Mouse (Mus musculus) intestine, embryonic 14.5 days (tissue): Measurements from ENCODE around the gene Poldip3. TPM values are rescaled to one million over a fixed set of nuclear protein-coding genes. Genes with fewer than 3 reads are reported as not detected.

ENCODE experiments used
- ATAC-seq: fragments of 200-750 bp; cut with Nextera tagmentation; replicated peaks from 2 replicates; pipeline ENCODE4 v1.8.0; 2017; ENCODE audit warnings: low read depth, moderate number of reproducible peaks, moderate TSS enrichment, moderate library complexity; ENCODE audit not compliant: low FRiP score, low TSS enrichment
- DNase-seq: peaks from one replicate; pipeline ENCODE4 v3.0.0-alpha.2; 2018; ENCODE audit warnings: low spot score
- H3K27ac ChIP-seq: fragments of 300-500 bp; sonication (generic); 2 replicates; pipeline ENCODE4 v1.5.1; 2014; ENCODE audit warnings: low read depth, mild to moderate bottlenecking, control low read depth
- H3K27me3 ChIP-seq: fragments of 300-500 bp; sonication (generic); replicated peaks from 2 replicates; pipeline ENCODE4 v1.6.1; 2014; ENCODE audit warnings: low read length, control low read depth; ENCODE audit not compliant: control insufficient read depth, insufficient read depth
- H3K36me3 ChIP-seq: fragments of 300-500 bp; sonication (generic); 2 replicates; pipeline ENCODE4 v1.6.1; 2014; ENCODE audit warnings: low read length, control low read depth; ENCODE audit not compliant: control insufficient read depth, insufficient read depth
- H3K4me1 ChIP-seq: fragments of 300-500 bp; sonication (generic); replicated peaks from 2 replicates; pipeline ENCODE4 v1.6.1; 2014; ENCODE audit warnings: low read length, control low read depth, mixed read lengths; ENCODE audit not compliant: control insufficient read depth, insufficient read depth
- H3K4me2 ChIP-seq: fragments of 300-500 bp; sonication (generic); 2 replicates; pipeline ENCODE4 v1.6.1; 2014; ENCODE audit warnings: low read length
- H3K4me3 ChIP-seq: fragments of 300-500 bp; sonication (generic); 2 replicates; pipeline ENCODE4 v1.5.1; 2014; ENCODE audit warnings: low read depth, low read length, control low read depth, mixed read lengths
- H3K9ac ChIP-seq: fragments of 300-500 bp; sonication (generic); 2 replicates; pipeline ENCODE4 v1.6.1; 2014; ENCODE audit warnings: mild to moderate bottlenecking, low read length
- H3K9me3 ChIP-seq: fragments of 300-500 bp; sonication (generic); 2 replicates; pipeline ENCODE4 v1.6.1; 2016; ENCODE audit warnings: low read length, control low read depth; ENCODE audit not compliant: control insufficient read depth
- WGBS: fragments of 180-500 bp; shearing (Covaris S2); extraction: QIAGEN DNeasy Blood & Tissue Kit; methylation state at CpG from one replicate; pipeline ENCODE4 v1.1.7; 2014; 5-methylcytosine and 5-hydroxymethylcytosine counted together
- polyA plus RNA-seq: library from polyadenylated mRNA; unstranded; fragments of >200 nt; fragmentation: Nextera tagmentation; extraction: Ambion mirVana; gene quantifications from 2 replicates; pipeline ENCODE4 v1.2.1, GENCODE M21; 2014

Poldip3 gene
- 145 and 150 TPM in 2 replicates for polyA plus RNA-seq

DNA sequence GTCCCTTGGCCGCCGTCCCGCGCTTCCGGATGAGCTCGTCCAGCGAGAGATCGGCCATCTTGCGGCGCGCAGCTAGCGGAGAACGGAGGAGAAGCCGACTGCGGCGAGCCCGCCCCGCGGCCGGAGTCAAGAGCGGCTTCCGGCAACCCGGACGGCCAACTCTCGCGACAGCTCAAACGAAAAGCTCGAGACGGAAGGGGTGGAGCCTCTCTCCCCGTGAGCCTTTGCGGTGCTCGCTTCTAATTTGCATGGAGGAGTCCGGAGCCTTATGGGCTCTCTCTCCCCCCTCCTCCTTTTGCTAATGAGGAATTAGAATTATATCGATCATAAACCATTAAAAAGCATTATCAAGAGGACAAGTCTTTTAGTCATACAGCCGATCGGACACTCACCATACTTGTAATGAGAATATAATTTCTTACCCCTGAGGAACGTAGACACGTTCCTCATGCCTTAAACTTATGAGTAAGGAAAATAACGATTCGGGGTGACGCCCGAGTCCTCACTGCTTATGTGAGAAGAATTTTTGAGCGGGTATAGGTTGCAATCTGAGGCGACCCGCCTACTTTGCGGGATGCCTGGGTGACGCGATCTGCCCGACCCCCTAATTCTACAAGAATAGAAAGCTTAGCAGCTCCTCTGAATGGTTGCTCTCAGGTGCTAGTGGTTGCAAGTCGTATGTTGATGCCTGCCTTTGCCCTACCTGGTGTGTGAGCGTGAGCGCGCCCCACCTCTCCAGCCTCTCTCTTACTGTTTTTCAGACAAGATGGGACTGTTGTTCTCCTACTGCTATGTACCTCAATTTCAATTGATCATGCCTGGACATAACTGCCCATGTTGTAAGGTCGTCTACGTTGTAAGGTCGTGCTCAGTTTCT, at the start of gene Poldip3:
Gene Poldip3 (minus strand): TSS at position 189 of the 877 bp plus-strand sequence.
- Histone ChIP-seq H3K36me3 (peaks cover 19% of the 10 kb centered on the region), H3K4me2 (peak within 1 kb of the TSS; percentile 90), H3K4me3 (peak within 1 kb of the TSS; percentile 83), H3K27ac (peak within 1 kb of the TSS; percentile 95), H3K9ac (peak within 1 kb of the TSS; percentile 95), H3K4me1 (peaks cover 8% of the 10 kb centered on the region), H3K9me3 (no peaks in the 10 kb centered on the region), H3K27me3 (no peaks in the 10 kb centered on the region)
- DNase-seq (peak; percentile 98), ATAC-seq (peak; percentile 94)
- WGBS, result under 1% methylated on average over 56 of the region's 56 CpGs

DNA sequence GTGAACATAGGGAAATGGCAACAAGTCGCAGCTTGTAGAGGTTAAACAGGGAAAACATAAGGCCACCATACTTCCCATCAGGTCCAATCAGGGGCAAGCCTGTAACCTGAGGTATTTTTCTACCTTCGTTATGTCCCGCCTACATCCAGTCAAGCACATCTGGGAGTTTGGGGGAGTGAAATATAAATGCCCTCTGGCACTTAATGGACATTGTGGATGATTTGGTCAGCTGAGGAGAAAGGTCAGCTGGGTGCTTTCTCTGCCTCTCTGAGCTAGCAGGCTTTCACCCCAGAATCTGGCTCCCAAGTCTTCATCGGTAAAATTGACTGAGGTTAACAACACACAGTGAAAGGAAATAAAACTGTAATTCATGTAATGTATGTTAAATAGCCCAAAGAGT, 44.2 kb upstream of the Poldip3 start:
- WGBS, result 96% methylated on average over 4 of the region's 4 CpGs
- ATAC-seq, result no peak
- Histone ChIP-seq H3K27me3 (no peaks in the 10 kb centered on the region), H3K4me1 (no peaks in the 10 kb centered on the region), H3K4me3 (no peak overlapping the region), H3K36me3 (no peaks in the 10 kb centered on the region), H3K9me3 (no peaks in the 10 kb centered on the region), H3K4me2 (no peak overlapping the region), H3K27ac (no peak overlapping the region), H3K9ac (no peak overlapping the region)
- no peak for DNase-seq

DNA sequence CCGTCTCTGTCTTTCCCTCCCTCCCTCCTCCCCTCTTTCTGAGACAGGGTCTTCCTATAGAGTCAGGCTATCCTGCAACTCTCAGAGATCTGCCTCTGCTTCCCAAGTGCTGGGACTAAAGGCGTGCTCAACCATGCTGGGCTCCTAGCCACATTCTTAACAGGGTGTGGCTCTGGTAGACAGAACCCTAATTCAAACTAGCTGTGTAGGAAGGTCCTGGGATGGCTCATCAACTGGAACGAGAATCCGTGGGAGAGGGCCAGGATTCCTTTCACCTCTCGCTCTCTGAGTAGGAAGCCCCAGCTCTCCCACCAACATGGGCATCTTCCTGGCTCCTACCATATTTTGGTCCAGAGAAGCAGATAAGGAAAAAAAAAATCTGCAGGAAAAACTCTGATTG, 33.2 kb upstream of the Poldip3 start:
- DNase-seq (no peak), ATAC-seq (no peak)
- WGBS, result 62% methylated on average over 5 of the region's 5 CpGs
- Histone ChIP-seq H3K27me3 (no peaks in the 10 kb centered on the region), H3K4me1 (peaks cover 8% of the 10 kb centered on the region), H3K36me3 (no peaks in the 10 kb centered on the region), H3K27ac (no peak overlapping the region), H3K9ac (no peak overlapping the region), H3K4me2 (no peak overlapping the region), H3K4me3 (no peak overlapping the region), H3K9me3 (no peaks in the 10 kb centered on the region)

DNA sequence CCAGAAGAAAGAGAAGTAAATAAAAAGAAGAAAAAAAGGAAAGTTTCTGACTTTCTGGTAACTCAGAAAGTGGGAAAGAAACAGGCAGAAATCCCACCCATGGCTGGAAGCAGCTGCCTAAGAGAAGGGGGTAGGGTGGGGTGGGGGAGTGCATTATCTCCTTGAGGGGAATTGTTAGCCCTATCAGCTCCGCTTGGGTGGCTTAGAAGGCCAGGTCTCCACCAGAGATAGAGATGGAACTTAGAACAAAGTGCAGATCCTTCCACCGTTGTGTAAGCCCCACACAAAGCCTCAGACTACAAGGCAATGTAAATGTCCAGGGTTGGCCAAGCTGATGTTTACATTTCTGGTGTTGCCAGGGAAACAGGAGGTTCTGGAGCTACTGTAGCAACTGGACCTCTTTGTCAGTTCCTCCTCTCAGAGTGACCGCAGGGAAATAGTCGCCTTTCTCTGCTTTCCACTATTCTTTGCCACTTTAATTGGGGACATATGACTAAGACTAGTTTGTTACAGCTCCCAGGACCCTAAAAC, 32.7 kb upstream of the Poldip3 start:
- H3K27ac ChIP-seq, result no peak overlapping the region
- no peak overlapping the region for H3K4me3 ChIP-seq
- no peaks in the 10 kb centered on the region for H3K27me3 ChIP-seq
- H3K4me1 ChIP-seq, result peaks cover 8% of the 10 kb centered on the region
- H3K9ac ChIP-seq, result no peak overlapping the region
- WGBS, result 41% methylated on average over 4 of the region's 4 CpGs
- H3K9me3 ChIP-seq, result no peaks in the 10 kb centered on the region
- DNase-seq (no peak), ATAC-seq (no peak)
- H3K4me2 ChIP-seq, result no peak overlapping the region
- H3K36me3 ChIP-seq, result no peaks in the 10 kb centered on the region

DNA sequence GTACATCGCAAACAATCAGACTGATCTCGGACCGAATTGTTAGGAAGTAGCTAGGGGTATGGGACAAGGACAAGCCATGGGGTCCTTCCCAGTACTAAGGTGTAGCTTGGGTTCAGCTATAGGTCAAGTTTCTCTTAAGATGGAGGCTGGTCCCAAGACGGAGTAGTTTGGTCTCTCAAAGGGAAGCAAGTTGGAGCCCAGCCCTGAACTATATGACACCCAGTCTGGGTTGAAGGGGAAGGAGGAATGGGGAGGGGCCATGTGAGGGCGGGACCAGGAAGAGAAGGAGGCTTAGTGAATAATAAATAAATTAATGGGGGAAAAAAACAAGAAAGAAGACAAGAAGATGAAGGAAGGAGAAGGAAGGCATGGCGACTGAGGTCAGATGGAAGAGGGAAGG, 30.8 kb upstream of the Poldip3 start:
- Histone ChIP-seq H3K27ac (no peak overlapping the region), H3K9ac (no peak overlapping the region), H3K4me1 (peaks cover 8% of the 10 kb centered on the region), H3K4me3 (no peak overlapping the region), H3K9me3 (no peaks in the 10 kb centered on the region), H3K27me3 (no peaks in the 10 kb centered on the region), H3K4me2 (no peak overlapping the region), H3K36me3 (no peaks in the 10 kb centered on the region)
- 86% methylated on average over 6 of the region's 6 CpGs for WGBS
- ATAC-seq (no peak), DNase-seq (no peak)

DNA sequence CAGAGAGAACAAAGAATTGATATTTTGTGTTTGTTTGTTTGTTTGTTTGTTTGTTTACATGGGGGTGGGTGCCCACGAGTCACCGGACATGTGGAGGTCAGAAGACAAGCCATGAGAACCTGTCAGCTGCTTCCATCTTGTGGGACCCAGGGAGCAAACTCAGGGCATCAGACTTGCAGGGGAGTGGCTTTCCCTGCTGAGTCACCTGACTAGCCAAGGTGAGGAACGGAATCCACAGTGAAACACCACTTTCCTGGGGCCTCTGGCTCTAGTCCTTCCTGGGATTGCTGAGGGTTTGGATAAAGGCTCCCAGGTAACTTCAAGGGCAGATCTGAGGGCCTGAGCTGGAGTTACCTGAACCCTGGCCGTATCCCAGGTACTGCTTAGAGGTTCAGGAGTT, 27.5 kb upstream of the Poldip3 start:
- H3K9ac ChIP-seq, result no peak overlapping the region
- ATAC-seq (no peak), DNase-seq (no peak)
- no peaks in the 10 kb centered on the region for H3K36me3 ChIP-seq
- H3K4me2 ChIP-seq, result no peak overlapping the region
- H3K9me3 ChIP-seq, result no peaks in the 10 kb centered on the region
- H3K27ac ChIP-seq, result no peak overlapping the region
- peaks cover 6% of the 10 kb centered on the region; the same call in 1 of the 2 replicates for H3K4me1 ChIP-seq
- WGBS, result 64% methylated on average over 4 of the region's 4 CpGs
- no peaks in the 10 kb centered on the region for H3K27me3 ChIP-seq
- H3K4me3 ChIP-seq, result no peak overlapping the region

DNA sequence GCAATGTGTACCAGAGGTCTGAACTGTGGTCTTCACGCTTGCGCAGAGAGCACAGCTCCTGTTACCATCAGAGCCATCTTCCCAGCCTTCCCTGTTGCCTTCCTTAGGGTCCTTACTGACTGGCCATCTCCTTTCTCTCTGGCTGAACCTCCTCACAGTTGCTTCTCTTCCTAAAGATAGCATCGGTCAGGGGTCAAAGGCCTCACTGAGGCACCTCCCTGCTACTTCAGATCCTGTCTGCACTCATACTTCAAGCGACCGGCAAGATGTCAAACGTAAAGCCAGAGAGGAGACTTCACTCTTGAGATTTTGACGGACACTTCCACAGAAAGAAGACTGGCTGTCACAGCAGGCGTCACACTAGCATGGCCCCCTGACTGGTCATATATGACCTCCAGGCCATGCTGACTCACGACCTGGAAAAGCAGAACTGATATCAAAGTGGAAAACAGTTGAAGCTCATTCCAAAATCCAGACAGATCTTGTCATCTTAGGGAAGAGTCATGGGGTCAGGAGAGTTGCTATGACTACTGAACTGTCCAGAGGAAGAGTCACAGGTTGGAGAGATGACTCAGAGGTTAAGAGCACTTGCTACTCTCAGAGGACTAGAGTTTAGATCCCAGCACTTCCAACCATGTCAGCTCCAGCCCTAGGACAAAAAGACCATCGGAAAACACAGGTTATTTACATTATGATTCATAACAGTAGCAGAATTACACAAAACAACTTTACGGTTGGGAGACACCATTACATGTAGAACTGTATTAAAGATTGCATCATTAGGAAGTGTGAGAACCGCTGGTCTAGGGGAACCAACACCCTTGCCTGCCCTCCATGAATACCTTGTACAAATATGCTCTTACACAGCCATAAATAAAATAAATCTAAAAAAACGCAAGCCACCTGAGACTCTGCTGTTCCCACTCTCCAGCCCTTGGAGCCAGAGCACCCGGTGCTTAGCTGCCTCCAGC, 25.0 kb upstream of the Poldip3 start:
- Histone ChIP-seq H3K9me3 (no peaks in the 10 kb centered on the region), H3K36me3 (no peaks in the 10 kb centered on the region), H3K27me3 (no peaks in the 10 kb centered on the region), H3K27ac (no peak overlapping the region), H3K4me1 (peaks cover 19% of the 10 kb centered on the region), H3K4me3 (no peak overlapping the region), H3K4me2 (no peak overlapping the region), H3K9ac (no peak overlapping the region)
- 88% methylated on average over 14 of the region's 14 CpGs for WGBS
- DNase-seq (no peak), ATAC-seq (no peak)
